Mouse (Mus musculus) thymus, postnatal 10 days (tissue): Measurements from ENCODE around the gene D11Wsu47e.

ENCODE experiments used
- DNase-seq, 2 experiments: peaks; one replicate each; pipeline ENCODE4 v3.0.0; 2021; ENCODE audit warnings: low spot score in 2 of 2

D11Wsu47e gene

DNA sequence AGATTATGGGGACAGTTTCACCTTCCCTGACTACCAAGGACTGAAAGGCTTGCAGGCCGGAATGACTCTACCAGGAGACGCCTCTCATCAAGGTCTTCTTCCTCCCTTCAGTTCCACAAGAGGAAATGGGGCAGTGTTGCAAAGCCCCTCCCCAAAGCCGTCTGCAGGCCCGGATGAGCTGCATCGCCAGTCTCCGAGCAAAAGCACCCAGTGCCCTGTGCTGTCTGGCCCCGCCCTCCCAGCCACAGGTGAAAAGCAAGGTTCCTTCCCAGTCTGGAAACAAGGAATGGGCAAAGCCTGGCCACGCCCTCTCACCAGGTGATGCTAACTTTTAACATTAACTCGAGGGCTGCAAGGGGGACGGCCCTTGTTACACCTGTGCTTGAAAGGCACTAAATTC is 17.6 kb upstream of the D11Wsu47e start:
- peak; percentile 33 to 35 for DNase-seq

- DNase-seq, result no peak
These were observed 17.1 kb upstream of the D11Wsu47e start for GRCm38 (mm10) chr11:113667122-113667521.

DNA sequence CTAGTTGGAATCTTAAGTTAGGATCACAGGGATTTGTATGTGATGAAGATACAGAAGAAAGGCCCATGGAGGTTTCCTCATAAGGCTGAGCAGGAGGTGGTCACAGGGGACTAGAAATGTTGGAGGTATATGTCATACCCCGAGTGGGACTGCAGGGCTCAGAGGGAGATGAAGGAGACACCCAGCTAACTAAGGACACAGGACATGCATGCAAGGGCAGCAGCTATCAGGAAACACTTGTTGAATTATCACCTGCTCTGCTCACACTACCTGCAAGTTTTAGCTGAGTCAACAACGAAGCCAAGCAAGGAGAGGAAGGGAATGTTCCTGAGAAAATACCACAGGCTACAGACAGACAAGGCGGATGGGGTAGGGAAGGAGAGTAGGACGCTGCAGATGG is 16.5 kb upstream of the D11Wsu47e start:
- DNase-seq, result no peak

GRCm38 (mm10) chr11:113668857-113669256 is 15.4 kb upstream of the D11Wsu47e start:
- DNase-seq, result no peak

DNA sequence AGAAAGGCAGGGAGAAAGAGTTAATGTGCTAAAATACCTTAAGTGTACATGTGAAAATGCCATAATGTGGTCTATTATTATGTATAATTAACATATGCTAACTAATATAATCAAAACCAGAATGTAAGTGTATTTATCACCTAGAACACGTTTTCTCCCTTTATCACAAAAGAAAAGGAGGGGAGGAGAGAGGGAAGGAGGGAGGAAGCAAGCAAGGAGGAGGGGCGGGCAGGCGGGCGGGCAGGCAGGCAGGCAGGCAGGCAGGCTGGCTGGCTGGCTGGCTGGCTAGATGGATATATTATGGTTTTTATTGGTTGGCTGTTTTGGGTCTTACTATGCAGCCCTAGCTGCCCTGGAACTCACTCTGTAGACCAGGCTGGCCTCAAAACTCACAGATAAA is 14.5 kb upstream of the D11Wsu47e start:
- no peak for DNase-seq

- no peak for DNase-seq
These were observed 10.6 kb upstream of the D11Wsu47e start for GRCm38 (mm10) chr11:113673614-113674013.

- no peak for DNase-seq
These were observed 9.6 kb upstream of the D11Wsu47e start for GRCm38 (mm10) chr11:113674595-113674994.

DNA sequence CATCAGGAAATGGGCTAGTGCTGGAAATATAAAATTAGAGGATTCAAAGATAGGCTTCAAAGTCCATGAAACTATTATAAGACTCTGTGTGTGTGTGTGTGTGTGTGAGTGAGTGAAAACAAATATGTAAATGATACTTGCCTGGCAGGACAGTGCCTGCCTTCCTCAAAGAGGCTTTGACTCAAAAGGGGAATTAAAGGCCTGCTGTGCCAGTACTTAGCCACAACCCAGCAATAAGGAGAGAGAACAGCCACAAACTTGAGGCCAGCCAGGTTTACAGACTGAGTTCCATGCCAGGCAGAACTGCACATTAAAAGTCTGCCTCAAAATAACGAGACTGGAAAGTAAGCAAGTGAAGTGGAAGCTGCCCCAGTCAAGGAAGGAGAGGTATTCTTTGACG is 7.4 kb upstream of the D11Wsu47e start:
- no peak for DNase-seq

- DNase-seq, result no peak
These were observed 6.8 kb upstream of the D11Wsu47e start for GRCm38 (mm10) chr11:113677378-113677777.

DNA sequence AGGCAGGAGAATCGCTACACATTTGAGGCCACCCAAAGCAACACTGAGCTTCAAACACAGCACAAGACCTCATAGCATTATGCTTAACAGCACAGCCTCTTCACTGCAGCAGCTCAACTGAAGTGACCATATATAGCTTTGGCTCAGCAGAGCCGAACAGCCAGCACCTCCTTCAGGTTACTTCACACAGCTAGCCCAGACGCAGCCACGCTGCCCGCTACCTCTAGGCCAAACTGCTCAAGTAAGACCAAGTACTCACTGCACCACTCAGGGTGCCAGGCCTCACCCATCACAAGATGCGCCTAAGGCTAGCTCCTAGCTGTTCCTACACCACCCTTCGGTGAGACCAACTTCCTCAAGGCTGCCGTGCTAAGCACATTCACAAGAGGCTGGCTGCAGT is 5.8 kb upstream of the D11Wsu47e start:
- DNase-seq, result no peak

GRCm38 (mm10) chr11:113680954-113681353 is 3.3 kb upstream of the D11Wsu47e start:
- DNase-seq, result no peak

DNA sequence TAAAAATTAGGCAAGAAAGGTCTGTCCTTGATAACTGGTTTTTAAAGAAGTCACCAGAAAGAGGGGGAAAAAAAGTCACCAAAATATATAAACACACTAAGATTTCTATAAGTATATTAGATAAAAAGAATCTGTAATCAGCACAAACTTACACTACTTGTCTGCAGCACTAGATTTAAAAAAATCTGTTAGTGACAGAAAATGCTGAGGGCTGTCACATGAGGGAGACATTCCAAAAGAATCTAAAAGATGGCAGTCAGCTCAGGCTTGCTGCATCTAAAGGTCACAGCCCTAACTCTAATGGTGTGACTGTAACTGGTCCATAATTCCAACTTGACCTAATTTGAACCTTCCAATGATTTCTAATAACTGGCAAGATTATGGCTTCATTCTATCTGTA is 2.2 kb upstream of the D11Wsu47e start:
- no peak for DNase-seq

GRCm38 (mm10) chr11:113682897-113683626 is 1.1 kb upstream of the D11Wsu47e start:
- DNase-seq, result peak; percentile 60 to 64

- no peak for DNase-seq
These were observed 620 bp upstream of the D11Wsu47e start for GRCm38 (mm10) chr11:113683627-113683956.

- no peak for DNase-seq
These were observed 655 bp downstream of the D11Wsu47e start for GRCm38 (mm10) chr11:113684707-113685426.

DNA sequence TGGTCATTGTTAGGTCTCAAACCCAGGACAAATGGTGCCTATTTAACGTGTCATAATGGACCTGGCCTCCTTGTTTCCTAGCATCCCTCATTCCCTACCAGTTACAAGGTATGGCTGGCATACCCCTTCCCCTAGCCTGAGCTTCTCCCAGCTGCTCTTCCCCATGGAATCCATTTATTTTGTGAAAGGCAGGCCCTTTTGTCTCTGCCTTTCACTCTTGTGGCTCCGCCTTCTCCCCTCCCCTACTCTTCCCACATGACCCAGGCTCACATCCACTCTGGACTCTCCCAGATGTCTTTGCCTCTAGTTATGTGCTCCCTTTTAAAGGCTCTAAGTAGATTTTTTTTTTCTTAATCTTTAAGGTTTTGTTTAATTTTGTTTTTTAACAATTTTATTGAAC is 2.8 kb downstream of the D11Wsu47e start:
- no peak for DNase-seq

- DNase-seq, result no peak
These were observed 6.3 kb downstream of the D11Wsu47e start for GRCm38 (mm10) chr11:113690506-113690905.

DNA sequence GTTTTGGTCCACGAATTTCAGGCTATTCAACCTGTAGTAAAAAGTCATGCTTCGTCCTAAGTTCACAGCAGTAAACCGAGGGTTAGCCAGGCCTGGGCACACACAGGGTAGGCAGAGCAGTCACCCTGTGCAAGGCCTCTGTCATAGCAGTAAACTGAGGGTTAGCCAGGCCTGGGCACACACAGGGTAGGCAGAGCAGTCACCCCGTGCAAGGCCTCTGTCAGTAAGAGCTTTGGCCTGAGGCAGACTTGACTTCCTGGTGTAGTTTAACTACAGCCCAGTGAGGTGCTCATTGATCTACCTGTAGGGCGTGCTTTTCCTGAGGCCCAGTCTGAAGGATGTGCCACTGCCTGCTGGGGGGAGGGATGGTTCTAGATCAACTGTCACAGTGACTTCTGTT is 7.1 kb downstream of the D11Wsu47e start:
- no peak for DNase-seq

DNA sequence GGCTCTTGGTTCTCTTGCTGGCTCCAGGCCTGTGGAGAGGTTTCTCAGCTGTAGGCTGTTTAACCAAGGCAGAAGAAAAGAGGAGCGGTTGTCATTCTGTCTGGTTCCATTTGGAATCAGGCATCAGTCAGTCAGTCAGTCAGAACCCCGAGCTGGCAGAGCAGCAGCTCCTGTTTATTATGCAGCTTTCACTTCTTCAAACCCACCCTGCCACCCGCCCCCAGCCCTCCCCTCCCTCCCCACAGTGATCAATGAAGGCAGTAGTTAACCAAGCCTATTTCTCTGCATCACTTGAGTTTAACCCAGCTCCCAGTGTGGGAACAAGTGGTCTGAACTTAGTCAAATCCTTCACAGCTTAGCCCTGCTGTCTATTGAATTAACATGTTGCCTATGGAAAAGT is 7.6 kb downstream of the D11Wsu47e start:
- DNase-seq, result no peak

DNA sequence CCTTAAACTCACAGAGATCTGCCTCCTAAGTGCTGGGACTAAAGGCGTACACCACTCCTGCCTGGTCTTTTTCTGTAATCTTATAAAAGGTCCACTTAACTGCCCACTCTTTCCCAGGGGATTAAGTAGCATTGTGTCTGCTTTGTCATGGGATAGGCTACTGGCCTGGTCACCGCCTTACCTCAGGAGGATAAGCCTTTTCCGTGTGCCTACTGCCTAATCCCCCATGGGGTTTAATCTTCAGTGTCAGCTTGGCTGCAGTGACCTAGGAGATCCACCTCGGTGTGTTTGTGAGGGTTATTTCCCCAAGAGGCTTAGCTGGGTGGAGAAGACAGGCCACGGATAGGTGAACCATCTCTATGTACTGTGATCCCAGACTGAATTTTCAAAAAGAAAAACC is 13.4 kb downstream of the D11Wsu47e start:
- no peak for DNase-seq

DNA sequence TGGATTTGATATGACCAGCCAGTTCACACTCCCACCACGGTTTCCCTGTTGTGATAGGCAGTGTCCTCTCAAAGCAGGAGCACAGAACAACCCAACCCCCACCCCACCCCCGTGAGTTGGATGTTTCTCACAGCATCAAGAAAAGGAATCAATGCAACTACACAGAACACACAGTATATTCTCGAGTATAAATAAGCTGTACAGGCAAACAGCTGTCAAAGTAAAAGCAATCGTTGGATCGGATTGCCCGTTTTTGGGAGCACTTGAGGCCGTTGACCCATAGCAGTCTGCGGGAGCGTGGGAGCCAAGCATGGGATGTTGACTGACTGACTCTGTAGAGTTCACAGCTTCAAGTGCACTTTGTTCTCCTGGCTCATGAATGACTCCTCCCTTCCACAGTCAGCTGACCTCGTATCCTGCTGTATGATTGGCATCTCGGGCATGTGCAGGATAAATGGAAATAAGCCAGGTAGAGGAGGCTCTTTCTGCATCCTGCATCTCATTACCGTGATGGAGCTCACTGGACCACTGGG is 13.9 kb downstream of the D11Wsu47e start:
- no peak for DNase-seq

DNA sequence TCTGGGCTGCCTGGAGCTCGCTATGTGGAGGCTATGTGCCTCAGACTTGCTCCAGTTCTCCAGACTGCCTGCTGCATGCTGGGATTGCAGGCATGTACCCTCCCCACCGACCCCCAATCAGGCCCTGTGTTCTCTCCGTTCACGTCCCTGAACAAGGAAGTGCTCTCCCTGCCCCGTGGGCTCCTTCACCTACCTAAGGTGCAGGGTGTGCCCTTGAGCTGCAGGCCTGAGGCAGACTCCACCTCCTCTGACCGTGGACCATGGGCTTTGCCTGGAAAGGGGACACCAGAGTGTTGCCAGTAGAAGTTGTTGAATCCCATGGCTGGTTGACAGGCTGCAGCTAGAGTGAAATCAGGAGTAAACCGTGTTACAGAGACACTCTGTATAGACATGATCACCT is 15.4 kb downstream of the D11Wsu47e start:
- DNase-seq, result no peak

DNA sequence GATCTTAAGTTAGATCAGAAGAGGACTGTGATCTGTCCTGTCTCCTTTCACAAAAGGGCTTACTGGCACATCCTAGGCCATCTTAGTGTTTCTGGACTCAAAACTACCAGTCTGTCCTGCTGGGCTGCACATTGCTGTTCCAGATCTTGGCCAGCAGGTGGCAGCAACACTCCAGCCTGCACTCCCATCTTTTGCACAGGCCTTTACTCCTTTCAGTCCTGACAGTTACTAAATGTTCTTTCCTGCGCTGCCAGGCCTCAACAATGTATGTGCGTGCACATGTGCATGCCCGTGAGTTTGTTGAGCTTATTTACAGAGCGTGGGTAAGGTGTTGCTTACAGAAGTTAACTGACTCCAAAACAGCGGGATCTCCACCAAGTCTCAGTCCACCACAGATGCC is 19.5 kb downstream of the D11Wsu47e start:
- DNase-seq, result peak; percentile 61 to 75
